Mouse (Mus musculus) bone marrow macrophage, adult 2 months (primary cell): ENCODE measurements at regions not wholly inside any gene's neighbourhood (a gene's known extent, or its start where the extent isn't known, plus 50 kb on each side); places are given as distances from the start of the nearest gene placed in this dataset.

Experiments used
- CTCF ChIP-seq: IDR thresholded peaks from 2 replicates; pipeline ENCODE4 v1.5.1; 2012; ENCODE audit warnings: low read depth, mild to moderate bottlenecking, low read length, moderate library complexity
- POLR2A ChIP-seq: IDR thresholded peaks from 2 replicates; pipeline ENCODE4 v1.6.1; 2012; ENCODE audit warnings: mild to moderate bottlenecking, low read depth, low read length, borderline replicate concordance

GRCm38 (mm10) chr15:11770596-11770995 lies 136.5 kb downstream of the Npr3 start:
- TF ChIP-seq POLR2A (no peak), CTCF (no peak)
